Mouse (Mus musculus) C2C12 (cell line): ENCODE data around the gene 9430007A20Rik. TPM values are rescaled to one million over a fixed set of nuclear protein-coding genes. Genes with fewer than 3 reads are reported as not detected.

ENCODE experiments used
- H3K27me3 ChIP-seq: one replicate; pipeline ENCODE4 v1.6.1; 2011; ENCODE audit not compliant: control insufficient read depth, insufficient read depth, insufficient read length
- H3K36me3 ChIP-seq: one replicate; pipeline ENCODE4 v1.6.1; 2011; ENCODE audit not compliant: control insufficient read depth, insufficient read depth
- H3K4me3 ChIP-seq: one replicate; pipeline ENCODE4 v1.5.1; 2011; ENCODE audit warnings: mild to moderate bottlenecking, control low read depth; ENCODE audit not compliant: poor library complexity, insufficient read depth, severe bottlenecking
- H3K79me2 ChIP-seq: one replicate; pipeline ENCODE4 v1.6.1; 2011; ENCODE audit not compliant: control insufficient read depth, insufficient read depth
- H3K79me3 ChIP-seq: one replicate; pipeline ENCODE4 v1.6.1; 2011; ENCODE audit warnings: low read depth, control low read depth
- H3ac ChIP-seq: one replicate; pipeline ENCODE3; 2011; ENCODE audit warnings: low read depth; ENCODE audit not compliant: control insufficient read depth, insufficient read length
- CEBPB ChIP-seq: IDR thresholded peaks from one replicate; pipeline ENCODE4 v1.6.1; 2011; ENCODE audit warnings: low read depth, mild to moderate bottlenecking, control low read depth, moderate library complexity
- CTCF ChIP-seq: IDR thresholded peaks from one replicate; pipeline ENCODE4 v1.5.1; 2011; ENCODE audit not compliant: control insufficient read depth, insufficient read depth, insufficient read length
- FOSL1 ChIP-seq: IDR thresholded peaks from one replicate; pipeline ENCODE4 v1.8.0; 2011; ENCODE audit warnings: mild to moderate bottlenecking, low read length; ENCODE audit not compliant: poor library complexity, insufficient read depth, severe bottlenecking
- MAX ChIP-seq: IDR thresholded peaks from one replicate; pipeline ENCODE4 v1.6.1; 2011; ENCODE audit warnings: mild to moderate bottlenecking, control low read depth
- MYOD1 ChIP-seq: IDR thresholded peaks from one replicate; pipeline ENCODE4 v1.6.1; 2011; ENCODE audit warnings: low read depth; ENCODE audit not compliant: control insufficient read depth, insufficient read length
- MYOG ChIP-seq: IDR thresholded peaks from one replicate; pipeline ENCODE4 v1.6.1; 2011; ENCODE audit not compliant: control insufficient read depth, insufficient read length; ENCODE audit errors: extremely low read depth
- USF1 ChIP-seq: IDR thresholded peaks from one replicate; pipeline ENCODE4 v1.6.1; 2011; ENCODE audit warnings: low read depth, mild to moderate bottlenecking, control low read depth, moderate library complexity
- polyA plus RNA-seq: library from polyadenylated mRNA; unstranded; fragments of >200 nt; fragmentation: generic; extraction: Trizol; gene quantifications from one replicate; pipeline ENCODE4 v1.2.1, GENCODE M21; 2012; ENCODE audit warnings: missing spikeins

9430007A20Rik gene
- polyA plus RNA-seq, 1 experiment = not detected

DNA sequence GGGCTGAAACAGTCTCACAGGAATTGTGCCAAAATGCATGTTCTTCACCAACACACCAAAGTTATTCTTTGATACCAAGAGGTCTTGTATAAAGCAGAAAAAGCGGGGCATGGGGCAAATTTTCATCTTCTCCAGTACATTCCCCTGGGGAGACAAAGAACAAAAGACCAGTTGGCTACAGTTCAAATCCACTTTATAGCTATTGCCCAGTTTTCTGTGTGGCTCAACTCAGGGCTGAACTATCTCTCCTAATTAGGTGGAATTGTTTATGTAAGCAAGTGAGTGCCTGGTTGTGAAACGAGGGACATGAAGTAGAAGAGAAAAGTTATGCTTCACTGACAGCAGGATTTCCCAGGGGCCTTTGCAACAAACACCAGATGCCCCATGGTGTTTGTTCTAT is 41.6 kb downstream of the 9430007A20Rik start:
- TF ChIP-seq USF1 = no peak
- no peak for TF ChIP-seq FOSL1
- no peak for TF ChIP-seq CEBPB
- no peak for TF ChIP-seq CTCF
- TF ChIP-seq MAX = no peak
- no peak for TF ChIP-seq MYOG
- no peak for TF ChIP-seq MYOD1

GRCm38 (mm10) chr4:144565034-144565433 is 45.4 kb downstream of the 9430007A20Rik start, which contains the start of gene Gm13124:
Gm13124 (minus strand) TSS chr4:144565134.
- no peak within 1 kb of the TSS for H3K4me3 ChIP-seq
- H3K27me3 ChIP-seq = no peaks in the 10 kb centered on the region
- no peaks in the 10 kb centered on the region for H3K79me3 ChIP-seq
- H3K79me2 ChIP-seq = no peaks in the 10 kb centered on the region
- TF ChIP-seq MAX (no peak), CTCF (no peak), MYOD1 (no peak), USF1 (no peak), FOSL1 (no peak)
- no peaks in the 10 kb centered on the region for H3K36me3 ChIP-seq
- H3ac ChIP-seq = no peak within 1 kb of the TSS

More for the DNA sequence above, 41.6 kb downstream of the 9430007A20Rik start:
- no peaks in the 10 kb centered on the region for H3K79me3 ChIP-seq
- H3K4me3 ChIP-seq = no peak overlapping the region
- H3K79me2 ChIP-seq = no peaks in the 10 kb centered on the region
- no peaks in the 10 kb centered on the region for H3K27me3 ChIP-seq
- H3K36me3 ChIP-seq = no peaks in the 10 kb centered on the region
- H3ac ChIP-seq = no peak overlapping the region

DNA sequence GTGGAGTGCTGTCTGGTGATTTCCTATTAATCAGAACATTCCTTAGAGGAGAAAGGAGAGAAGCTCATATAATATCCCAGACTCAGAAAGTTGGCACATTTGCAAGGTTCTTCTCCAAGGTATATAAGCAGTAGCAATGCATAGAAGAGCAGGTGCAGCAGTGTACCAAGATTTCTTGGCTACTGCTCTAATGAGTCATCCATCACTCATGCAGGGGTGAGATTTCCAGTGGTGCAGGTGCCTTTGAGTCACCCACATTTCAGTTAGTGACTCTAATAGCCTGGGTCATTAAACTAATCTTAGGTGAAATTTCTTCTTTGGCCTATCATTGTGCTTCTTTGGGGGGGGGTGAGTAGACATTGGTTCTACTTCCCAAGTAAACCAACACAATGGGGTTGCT is 48.1 kb downstream of the 9430007A20Rik start:
- TF ChIP-seq MYOG (no peak), CEBPB (no peak), FOSL1 (no peak), USF1 (no peak), MYOD1 (no peak), CTCF (no peak), MAX (no peak)

More for the DNA sequence above, 48.1 kb downstream of the 9430007A20Rik start:
- H3K4me3 ChIP-seq = no peak overlapping the region
- no peaks in the 10 kb centered on the region for H3K27me3 ChIP-seq
- no peaks in the 10 kb centered on the region for H3K79me2 ChIP-seq
- H3K79me3 ChIP-seq = no peaks in the 10 kb centered on the region
- no peaks in the 10 kb centered on the region for H3K36me3 ChIP-seq
- no peak overlapping the region for H3ac ChIP-seq

Other genes starting within 250 kb of the 9430007A20Rik start
- not detected for gene Pramel5, start 239.3 kb upstream of the 9430007A20Rik start, polyA plus RNA-seq
- not detected for gene Gm13128, start 189.6 kb upstream of the 9430007A20Rik start, polyA plus RNA-seq
- gene Gm13119, start 161.9 kb upstream of the 9430007A20Rik start, polyA plus RNA-seq = 0.05 TPM
- not detected for gene Pramef20, start 141.9 kb upstream of the 9430007A20Rik start, polyA plus RNA-seq
- gene Pramef12, start 111.4 kb upstream of the 9430007A20Rik start, polyA plus RNA-seq = not detected
- gene 1700012P22Rik, start 81.0 kb upstream of the 9430007A20Rik start, polyA plus RNA-seq = not detected
- not detected for gene Gm9944, start 66.5 kb upstream of the 9430007A20Rik start, polyA plus RNA-seq
- gene Aadacl3, start 56.1 kb upstream of the 9430007A20Rik start, polyA plus RNA-seq = not detected
- gene Gm13124, start 45.3 kb downstream of the 9430007A20Rik start, polyA plus RNA-seq = not detected
- not detected for gene Aadacl4, start 93.9 kb downstream of the 9430007A20Rik start, polyA plus RNA-seq
- gene Gm436, start 166.5 kb downstream of the 9430007A20Rik start, polyA plus RNA-seq = not detected
- not detected for gene Gm13178, start 201.6 kb downstream of the 9430007A20Rik start, polyA plus RNA-seq